Mouse (Mus musculus): ENCODE results near the gene H2-DMa. TPM values are rescaled to one million over a fixed set of nuclear protein-coding genes. Genes with fewer than 3 reads are reported as not detected.

The H2-DMa gene
- polyA plus RNA-seq, 2 experiments from 2014 or later: 144 to 205 TPM

GRCm38 (mm10) chr17:34164202-34164895 is 45.0 kb downstream of the H2-DMa start:
- ATAC-seq: peak; percentile 38

DNA sequence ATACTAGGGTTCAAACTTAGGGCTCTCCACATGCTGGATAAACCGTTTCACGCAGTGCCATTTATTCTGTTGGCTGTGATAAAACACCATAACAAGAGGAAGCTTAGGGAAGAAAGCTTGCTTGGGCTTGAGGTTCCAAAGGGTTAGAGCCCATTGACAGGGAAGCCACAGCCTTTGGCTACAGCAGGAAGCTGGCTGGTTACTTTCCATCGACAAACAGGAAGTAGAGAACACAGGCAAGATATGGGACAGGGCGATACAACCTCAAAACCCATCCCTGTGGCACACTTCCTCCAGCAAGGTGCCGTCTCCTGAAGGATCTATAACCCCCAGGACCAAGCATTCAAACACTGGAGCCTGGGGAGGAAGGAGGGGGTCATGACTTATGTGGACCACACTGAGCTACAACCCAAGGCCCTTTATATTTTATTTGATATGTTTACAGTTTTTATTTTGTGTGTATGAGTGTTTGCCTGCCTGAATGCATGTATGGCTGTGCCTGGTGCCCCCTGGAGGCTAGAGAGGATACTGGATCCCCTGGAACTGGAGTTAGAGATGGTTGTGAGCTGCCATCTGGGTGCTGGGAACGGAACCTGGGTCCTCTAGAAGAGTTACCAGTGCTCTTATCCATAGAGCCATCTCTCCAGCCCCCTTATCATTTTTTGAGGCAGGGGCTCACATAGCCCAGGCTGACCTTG is 45.8 kb downstream of the H2-DMa start:
- peak; percentile 56 for ATAC-seq

GRCm38 (mm10) chr17:34169279-34169678 is 49.9 kb downstream of the H2-DMa start:
- peak; percentile 19 for ATAC-seq

- ATAC-seq: peak; percentile 9
These were observed 51.1 kb downstream of the H2-DMa start for GRCm38 (mm10) chr17:34170487-34170876.

- ATAC-seq: peak; percentile 91
These were observed 51.6 kb downstream of the H2-DMa start for GRCm38 (mm10) chr17:34170877-34171498.

DNA sequence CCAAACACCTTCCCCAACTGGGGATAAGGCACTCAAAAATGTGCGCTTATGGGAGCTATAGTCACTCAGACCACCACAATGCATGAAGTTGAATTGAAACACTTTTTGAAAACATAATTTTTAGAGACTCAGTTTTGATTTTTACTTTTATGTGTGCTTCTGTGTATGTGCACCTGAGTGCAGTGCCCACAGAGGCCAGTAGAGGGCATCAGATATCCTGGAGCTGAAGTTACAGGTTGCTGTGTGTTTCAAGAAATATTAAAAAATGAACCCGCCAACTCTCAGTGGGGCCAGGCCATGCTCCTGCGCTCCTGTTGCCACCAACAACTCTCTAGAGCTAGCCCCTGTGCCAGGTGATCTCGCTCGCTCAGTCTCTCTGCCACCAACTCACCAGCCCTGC is 53.2 kb downstream of the H2-DMa start:
- ATAC-seq: no peak

DNA sequence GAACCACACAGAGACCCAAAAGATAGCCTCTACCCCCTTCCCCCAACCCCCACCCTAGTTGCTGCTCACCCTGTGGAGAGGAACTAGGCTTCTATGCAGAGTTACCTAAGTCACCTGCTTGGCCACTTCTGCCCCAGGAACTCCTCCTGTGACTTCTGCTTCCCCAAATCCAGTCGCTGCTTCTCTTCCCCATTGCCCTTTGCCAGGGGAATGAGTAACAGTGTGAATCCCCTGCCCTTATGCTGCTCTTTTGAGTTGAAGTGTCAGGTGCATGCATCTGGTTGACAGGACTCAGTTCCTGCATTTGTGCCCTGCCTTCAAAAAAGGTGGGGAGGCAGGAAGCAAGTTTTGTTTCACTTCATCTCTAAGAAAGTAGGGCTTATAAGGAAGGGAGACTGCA is 54.7 kb downstream of the H2-DMa start:
- ATAC-seq: no peak

- no peak for ATAC-seq
These were observed 57.8 kb downstream of the H2-DMa start for GRCm38 (mm10) chr17:34177179-34177578.

- no peak for ATAC-seq
These were observed 59.7 kb downstream of the H2-DMa start for GRCm38 (mm10) chr17:34179019-34179418.

DNA sequence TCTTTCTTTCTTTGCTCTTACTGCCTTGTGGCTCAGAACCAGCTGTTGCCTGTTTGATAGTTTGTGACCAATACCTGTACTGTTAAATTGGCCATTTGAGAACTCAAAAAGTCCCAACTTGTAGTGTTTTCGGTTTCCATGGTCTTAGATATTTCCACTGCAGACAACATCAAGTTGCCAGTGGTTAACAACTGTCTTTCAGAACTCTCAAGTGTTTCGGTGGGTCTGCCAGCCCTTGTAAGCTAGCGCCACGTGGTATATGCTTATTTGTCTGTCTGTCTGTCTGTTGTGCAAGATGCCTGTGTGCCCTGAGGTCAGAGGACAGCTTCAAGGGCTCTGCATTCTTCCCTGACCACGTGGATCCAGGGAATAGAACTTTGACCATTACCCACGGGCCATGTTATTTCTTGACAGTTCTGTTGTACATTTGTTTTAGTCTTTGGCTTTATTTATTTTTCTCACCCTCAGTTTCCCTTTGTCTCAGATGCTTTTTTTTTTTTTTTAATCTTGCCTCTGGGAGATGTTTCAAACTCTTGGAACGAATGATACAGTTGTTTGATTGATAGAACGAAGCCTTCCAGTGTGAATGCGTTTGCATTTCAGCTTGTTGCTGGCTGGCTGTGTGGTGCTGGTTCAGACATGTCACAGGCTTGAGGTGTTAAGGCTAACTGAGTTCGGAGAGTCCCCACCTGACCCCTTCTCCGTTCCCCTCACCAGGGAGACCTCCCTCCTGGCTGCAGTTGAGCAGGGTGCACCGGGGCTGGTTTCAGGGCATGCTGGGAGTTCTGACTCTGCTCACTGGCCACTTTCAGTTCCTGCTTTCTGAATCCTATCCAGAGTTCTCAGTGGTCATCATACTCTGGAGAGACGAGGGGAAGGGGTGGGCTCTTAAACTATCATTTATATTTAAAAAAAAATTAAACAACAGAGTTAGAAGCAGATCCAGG is 60.8 kb downstream of the H2-DMa start:
- peak; percentile 26 for ATAC-seq

- no peak for ATAC-seq
These were observed 64.4 kb downstream of the H2-DMa start for GRCm38 (mm10) chr17:34183564-34184219.

- no peak for ATAC-seq
These were observed 66.2 kb downstream of the H2-DMa start for GRCm38 (mm10) chr17:34185526-34185925.

GRCm38 (mm10) chr17:34186885-34187260 is 67.5 kb downstream of the H2-DMa start:
- peak; percentile 48 for ATAC-seq

DNA sequence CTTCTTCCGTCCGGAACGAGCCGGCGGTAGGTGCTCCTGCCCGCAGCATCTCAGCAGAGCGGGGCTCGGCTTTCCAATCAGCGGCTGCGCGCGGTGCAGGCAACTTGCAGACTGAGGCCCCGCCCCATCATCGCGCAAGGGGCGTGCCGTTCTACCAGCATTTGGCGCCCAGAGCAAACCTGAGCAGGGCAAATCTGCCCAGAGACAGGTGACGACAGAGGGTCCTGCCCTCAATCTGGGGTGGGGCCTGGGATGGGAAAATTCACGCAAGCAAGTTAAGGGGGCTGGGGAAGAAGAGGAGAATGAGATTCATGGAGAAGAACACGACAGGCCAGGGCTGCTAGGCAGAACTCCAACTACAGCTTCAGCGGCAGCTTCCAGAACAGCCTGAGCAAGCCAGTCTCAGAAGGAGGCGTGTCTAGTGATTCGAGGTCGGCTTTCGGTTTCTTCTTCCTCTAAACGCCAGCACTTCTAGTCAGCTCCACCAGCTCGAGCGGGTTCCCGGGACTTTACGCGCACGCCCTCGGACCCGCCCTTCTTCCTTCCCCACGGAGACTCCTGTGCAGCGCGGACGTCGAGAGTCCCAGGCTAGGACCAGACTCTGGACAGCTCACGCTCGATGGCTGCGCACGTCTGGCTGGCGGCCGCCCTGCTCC is 68.0 kb downstream of the H2-DMa start, which contains the start of the genes Tap1 and Psmb9:
Gene Tap1, plus strand, starts transcription at position 293 of the 656 bp plus-strand sequence.
Gene Psmb9, minus strand, starts transcription at position 504 of the 656 bp plus-strand sequence.
- ATAC-seq: peak; percentile 90

DNA sequence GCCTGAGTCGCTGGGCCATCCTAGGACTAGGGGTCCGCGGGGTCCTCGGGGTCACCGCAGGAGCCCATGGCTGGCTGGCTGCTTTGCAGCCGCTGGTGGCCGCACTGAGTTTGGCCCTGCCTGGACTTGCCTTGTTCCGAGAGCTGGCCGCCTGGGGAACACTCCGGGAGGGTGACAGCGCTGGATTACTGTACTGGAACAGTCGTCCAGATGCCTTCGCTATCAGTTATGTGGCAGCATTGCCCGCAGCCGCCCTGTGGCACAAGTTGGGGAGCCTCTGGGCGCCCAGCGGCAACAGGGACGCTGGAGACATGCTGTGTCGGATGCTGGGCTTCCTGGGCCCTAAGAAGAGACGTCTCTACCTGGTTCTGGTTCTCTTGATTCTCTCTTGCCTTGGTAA is 68.7 kb downstream of the H2-DMa start:
- ATAC-seq: no peak

Other genes starting within 250 kb of the H2-DMa start
- gene Gm7029, start 245.7 kb upstream of the H2-DMa start, polyA plus RNA-seq (2017; shearing (Covaris generic)): not detected
- gene Kifc1, start 228.9 kb upstream of the H2-DMa start, polyA plus RNA-seq (2017; shearing (Covaris generic)): 1 to 10 TPM; 1.3 to 4.7 TPM
- gene Platr17, start 214.4 kb upstream of the H2-DMa start, polyA plus RNA-seq (2017; shearing (Covaris generic)): 1 to 10 TPM; 2.0 to 3.1 TPM
- 100 to 1,000 TPM; 117 to 200 TPM for gene Daxx, start 210.1 kb upstream of the H2-DMa start, polyA plus RNA-seq (2017; shearing (Covaris generic))
- 100 to 1,000 TPM; 348 to 555 TPM for gene Tapbp, start 203.6 kb upstream of the H2-DMa start, polyA plus RNA-seq (2017; shearing (Covaris generic))
- gene Zbtb22, start 203.6 kb upstream of the H2-DMa start, polyA plus RNA-seq (2017; shearing (Covaris generic)): 1 to 10 TPM; 3.6 to 3.8 TPM
- gene Rgl2, start 190.0 kb upstream of the H2-DMa start, polyA plus RNA-seq (2017; shearing (Covaris generic)): 10 to 100 TPM; 30.2 to 31.4 TPM
- gene Pfdn6, start 179.2 kb upstream of the H2-DMa start, polyA plus RNA-seq (2017; shearing (Covaris generic)): 100 to 1,000 TPM; 121 to 141 TPM
- gene Wdr46, start 178.9 kb upstream of the H2-DMa start, polyA plus RNA-seq (2017; shearing (Covaris generic)): 10 to 100 TPM; 11.5 to 14.3 TPM
- 10 to 100 TPM; 13.2 to 21.0 TPM for gene B3galt4, start 168.1 kb upstream of the H2-DMa start, polyA plus RNA-seq (2017; shearing (Covaris generic))
- 10 to 100 TPM; 27.4 to 47.4 TPM for gene Vps52, start 163.7 kb upstream of the H2-DMa start, polyA plus RNA-seq (2017; shearing (Covaris generic))
- 1,000 to 10,000 TPM; 6,766 to 6,959 TPM for gene Rps18, start 163.5 kb upstream of the H2-DMa start, polyA plus RNA-seq (2017; shearing (Covaris generic))
- 1,000 to 10,000 TPM; 5,395 to 7,513 TPM for gene H2-K1, start 119.2 kb upstream of the H2-DMa start, polyA plus RNA-seq (2017; shearing (Covaris generic))
- gene Ring1, start 94.9 kb upstream of the H2-DMa start, polyA plus RNA-seq (2017; shearing (Covaris generic)): 1 to 10 TPM; 2.2 to 2.3 TPM
- 10 to 100 TPM; 20.9 to 21.4 TPM for gene H2-Ke6, start 91.5 kb upstream of the H2-DMa start, polyA plus RNA-seq (2017; shearing (Covaris generic))
- 10 to 100 TPM; 53.0 to 92.6 TPM for gene Slc39a7, start 87.9 kb upstream of the H2-DMa start, polyA plus RNA-seq (2017; shearing (Covaris generic))
- gene Rxrb, start 87.7 kb upstream of the H2-DMa start, polyA plus RNA-seq (2017; shearing (Covaris generic)): 10 to 100 TPM; 11.2 to 12.5 TPM
- under 1 TPM; 0.15 to 0.42 TPM for gene Col11a2, start 80.1 kb upstream of the H2-DMa start, polyA plus RNA-seq (2017; shearing (Covaris generic))
- gene H2-Oa, start 27.2 kb upstream of the H2-DMa start, polyA plus RNA-seq (2017; shearing (Covaris generic)): 10 to 100 TPM; 56.0 to 68.2 TPM
- gene Brd2, start 3.1 kb downstream of the H2-DMa start, polyA plus RNA-seq (2017; shearing (Covaris generic)): 100 to 1,000 TPM; 108 to 154 TPM
- 10 to 100 TPM in 1 of 2 experiments, 1 to 10 TPM in 1; 3.7 to 27.1 TPM for gene H2-DMb2, start 23.8 kb downstream of the H2-DMa start, polyA plus RNA-seq (2017; shearing (Covaris generic))
- gene H2-DMb1, start 33.5 kb downstream of the H2-DMa start, polyA plus RNA-seq (2017; shearing (Covaris generic)): 1 to 10 TPM; 3.4 to 6.2 TPM
- gene Tap1, start 68.0 kb downstream of the H2-DMa start, polyA plus RNA-seq (2017; shearing (Covaris generic)): 100 to 1,000 TPM; 163 to 238 TPM
- 100 to 1,000 TPM; 280 to 324 TPM for gene Psmb9, start 68.2 kb downstream of the H2-DMa start, polyA plus RNA-seq (2017; shearing (Covaris generic))
- gene Psmb8, start 78.2 kb downstream of the H2-DMa start, polyA plus RNA-seq (2017; shearing (Covaris generic)): 100 to 1,000 TPM; 781 to 871 TPM
- gene Tap2, start 84.0 kb downstream of the H2-DMa start, polyA plus RNA-seq (2017; shearing (Covaris generic)): 100 to 1,000 TPM in 1 of 2 experiments, 10 to 100 TPM in 1; 78.9 to 260 TPM
- 100 to 1,000 TPM in 1 of 2 experiments, 10 to 100 TPM in 1; 81.1 to 105 TPM for gene H2-Ob, start 119.4 kb downstream of the H2-DMa start, polyA plus RNA-seq (2017; shearing (Covaris generic))
- gene H2-Ab1, start 138.1 kb downstream of the H2-DMa start, polyA plus RNA-seq (2017; shearing (Covaris generic)): 10 to 100 TPM in 1 of 2 experiments, 1 to 10 TPM in 1; 8.9 to 77.0 TPM
- gene H2-Aa, start 168.3 kb downstream of the H2-DMa start, polyA plus RNA-seq (2017; shearing (Covaris generic)): 100 to 1,000 TPM in 1 of 2 experiments, 10 to 100 TPM in 1; 11.3 to 101 TPM
- gene H2-Eb1, start 186.3 kb downstream of the H2-DMa start, polyA plus RNA-seq (2017; shearing (Covaris generic)): 10 to 100 TPM; 12.7 to 77.2 TPM
- gene H2-Eb2, start 206.1 kb downstream of the H2-DMa start, polyA plus RNA-seq (2017; shearing (Covaris generic)): under 1 TPM in 1 of 2 experiments, not detected in 1; 0.18 TPM
- gene Btnl2, start 235.3 kb downstream of the H2-DMa start, polyA plus RNA-seq (2017; shearing (Covaris generic)): under 1 TPM in 1 of 2 experiments, not detected in 1; 0.23 TPM